Mouse (Mus musculus): ENCODE measurements around the gene Zfp385b. TPM values are rescaled to one million over a fixed set of nuclear protein-coding genes. Genes with fewer than 3 reads are reported as not detected.

The Zfp385b gene
- polyA plus RNA-seq, 1 experiment from 2014 or later: 9.6 TPM

- no peaks in the 10 kb centered on the region for H3K27me3 ChIP-seq (ENCODE audit: control insufficient read depth, insufficient read depth, low read length)
Observed at GRCm38 (mm10) chr2:77707138-77707537, 112.3 kb downstream of the Zfp385b start.

GRCm38 (mm10) chr2:77705476-77705875 is 114.0 kb downstream of the Zfp385b start:
- H3K27me3 ChIP-seq (ENCODE audit: control insufficient read depth, insufficient read depth, low read length): no peaks in the 10 kb centered on the region
- ATAC-seq (ENCODE audit: low FRiP score, low TSS enrichment) (no peak), DNase-seq (no peak)
- H3K9ac ChIP-seq (replicated peaks; ENCODE audit: low read length): no peak overlapping the region
- H3K4me2 ChIP-seq (ENCODE audit: low read length): no peak overlapping the region
- 68% methylated on average over 2 of the region's 2 CpGs for WGBS
- no peaks in the 10 kb centered on the region for H3K9me3 ChIP-seq (ENCODE audit: control insufficient read depth, low read length)
- peaks cover 17% of the 10 kb centered on the region; the same call in 1 of the 2 replicates for H3K4me1 ChIP-seq (ENCODE audit: control insufficient read depth, insufficient read depth, low read length)
- no peak overlapping the region for H3K4me3 ChIP-seq (replicated peaks; ENCODE audit: low read depth, low read length)
- H3K36me3 ChIP-seq (ENCODE audit: control insufficient read depth, insufficient read depth, low read length): no peaks in the 10 kb centered on the region
- H3K27ac ChIP-seq (replicated peaks; ENCODE audit: low read depth, low read length): no peak overlapping the region

More at GRCm38 (mm10) chr2:77707138-77707537, 112.3 kb downstream of the Zfp385b start:
- no peak overlapping the region for H3K4me3 ChIP-seq (replicated peaks; ENCODE audit: low read depth, low read length)
- DNase-seq: peak; percentile 16
- ATAC-seq (ENCODE audit: low FRiP score, low TSS enrichment): no peak
- peaks cover 14% of the 10 kb centered on the region; the same call in 1 of the 2 replicates for H3K4me1 ChIP-seq (ENCODE audit: control insufficient read depth, insufficient read depth, low read length)
- 34% methylated on average over 9 of the region's 9 CpGs for WGBS
- H3K27ac ChIP-seq (replicated peaks; ENCODE audit: low read depth, low read length): no peak overlapping the region
- H3K9ac ChIP-seq (replicated peaks; ENCODE audit: low read length): no peak overlapping the region
- H3K4me2 ChIP-seq (ENCODE audit: low read length): no peak overlapping the region
- no peaks in the 10 kb centered on the region for H3K9me3 ChIP-seq (ENCODE audit: control insufficient read depth, low read length)
- no peaks in the 10 kb centered on the region for H3K36me3 ChIP-seq (ENCODE audit: control insufficient read depth, insufficient read depth, low read length)

- DNase-seq (peak; percentile 79), ATAC-seq (ENCODE audit: low FRiP score, low TSS enrichment) (peak; percentile 37; the same call in 1 of the 2 replicates)
- peak overlapping the region; percentile 30 for H3K9ac ChIP-seq (replicated peaks; ENCODE audit: low read length)
- H3K4me2 ChIP-seq (ENCODE audit: low read length): peak overlapping the region; percentile 57
- 14% methylated on average over 19 of the region's 19 CpGs for WGBS
- no peaks in the 10 kb centered on the region for H3K9me3 ChIP-seq (ENCODE audit: control insufficient read depth, low read length)
- peaks cover 17% of the 10 kb centered on the region; the same call in 1 of the 2 replicates for H3K4me1 ChIP-seq (ENCODE audit: control insufficient read depth, insufficient read depth, low read length)
- no peaks in the 10 kb centered on the region for H3K27me3 ChIP-seq (ENCODE audit: control insufficient read depth, insufficient read depth, low read length)
- peak overlapping the region; percentile 33 for H3K4me3 ChIP-seq (replicated peaks; ENCODE audit: low read depth, low read length)
- H3K36me3 ChIP-seq (ENCODE audit: control insufficient read depth, insufficient read depth, low read length): no peaks in the 10 kb centered on the region
- peak overlapping the region; percentile 77 for H3K27ac ChIP-seq (replicated peaks; ENCODE audit: low read depth, low read length)
Observed at GRCm38 (mm10) chr2:77703080-77703479, 116.4 kb downstream of the Zfp385b start.

GRCm38 (mm10) chr2:77691174-77691573 is 128.3 kb downstream of the Zfp385b start:
- WGBS: 71% methylated on average over 8 of the region's 8 CpGs

GRCm38 (mm10) chr2:77690316-77690715 is 129.1 kb downstream of the Zfp385b start:
- H3K27ac ChIP-seq (replicated peaks; ENCODE audit: low read depth, low read length): no peak overlapping the region
- WGBS: 58% methylated on average over 8 of the region's 8 CpGs
- DNase-seq: no peak
- no peaks in the 10 kb centered on the region for H3K36me3 ChIP-seq (ENCODE audit: control insufficient read depth, insufficient read depth, low read length)
- H3K4me2 ChIP-seq (ENCODE audit: low read length): no peak overlapping the region
- no peaks in the 10 kb centered on the region for H3K4me1 ChIP-seq (ENCODE audit: control insufficient read depth, insufficient read depth, low read length)
- H3K4me3 ChIP-seq (replicated peaks; ENCODE audit: low read depth, low read length): no peak overlapping the region
- no peaks in the 10 kb centered on the region for H3K27me3 ChIP-seq (ENCODE audit: control insufficient read depth, insufficient read depth, low read length)
- no peaks in the 10 kb centered on the region for H3K9me3 ChIP-seq (ENCODE audit: control insufficient read depth, low read length)
- no peak overlapping the region for H3K9ac ChIP-seq (replicated peaks; ENCODE audit: low read length)
- no peak for ATAC-seq (ENCODE audit: low FRiP score, low TSS enrichment)

More at GRCm38 (mm10) chr2:77691174-77691573, 128.3 kb downstream of the Zfp385b start:
- no peak for ATAC-seq (ENCODE audit: low FRiP score, low TSS enrichment)
- no peak for DNase-seq
- H3K4me3 ChIP-seq (replicated peaks; ENCODE audit: low read depth, low read length): no peak overlapping the region
- no peak overlapping the region for H3K9ac ChIP-seq (replicated peaks; ENCODE audit: low read length)
- H3K4me2 ChIP-seq (ENCODE audit: low read length): no peak overlapping the region
- H3K27ac ChIP-seq (replicated peaks; ENCODE audit: low read depth, low read length): no peak overlapping the region
- H3K9me3 ChIP-seq (ENCODE audit: control insufficient read depth, low read length): no peaks in the 10 kb centered on the region
- H3K27me3 ChIP-seq (ENCODE audit: control insufficient read depth, insufficient read depth, low read length): no peaks in the 10 kb centered on the region
- H3K4me1 ChIP-seq (ENCODE audit: control insufficient read depth, insufficient read depth, low read length): no peaks in the 10 kb centered on the region
- no peaks in the 10 kb centered on the region for H3K36me3 ChIP-seq (ENCODE audit: control insufficient read depth, insufficient read depth, low read length)

GRCm38 (mm10) chr2:77688651-77689050 is 130.8 kb downstream of the Zfp385b start:
- Histone ChIP-seq H3K4me2 (ENCODE audit: low read length) (no peak overlapping the region), H3K9me3 (ENCODE audit: control insufficient read depth, low read length) (no peaks in the 10 kb centered on the region), H3K4me1 (ENCODE audit: control insufficient read depth, insufficient read depth, low read length) (no peaks in the 10 kb centered on the region), H3K9ac (replicated peaks; ENCODE audit: low read length) (no peak overlapping the region), H3K27ac (replicated peaks; ENCODE audit: low read depth, low read length) (no peak overlapping the region), H3K36me3 (ENCODE audit: control insufficient read depth, insufficient read depth, low read length) (no peaks in the 10 kb centered on the region), H3K27me3 (ENCODE audit: control insufficient read depth, insufficient read depth, low read length) (no peaks in the 10 kb centered on the region), H3K4me3 (replicated peaks; ENCODE audit: low read depth, low read length) (no peak overlapping the region)
- WGBS: 88% methylated on average over 4 of the region's 4 CpGs
- ATAC-seq (ENCODE audit: low FRiP score, low TSS enrichment): no peak
- DNase-seq: no peak

GRCm38 (mm10) chr2:77684088-77684487 is 135.4 kb downstream of the Zfp385b start:
- ATAC-seq (ENCODE audit: low FRiP score, low TSS enrichment): no peak
- H3K36me3 ChIP-seq (ENCODE audit: control insufficient read depth, insufficient read depth, low read length): no peaks in the 10 kb centered on the region
- 74% methylated on average over 3 of the region's 3 CpGs for WGBS
- H3K27ac ChIP-seq (replicated peaks; ENCODE audit: low read depth, low read length): no peak overlapping the region
- DNase-seq: no peak
- H3K9me3 ChIP-seq (ENCODE audit: control insufficient read depth, low read length): no peaks in the 10 kb centered on the region
- H3K4me2 ChIP-seq (ENCODE audit: low read length): no peak overlapping the region
- H3K4me3 ChIP-seq (replicated peaks; ENCODE audit: low read depth, low read length): no peak overlapping the region
- no peaks in the 10 kb centered on the region for H3K4me1 ChIP-seq (ENCODE audit: control insufficient read depth, insufficient read depth, low read length)
- no peaks in the 10 kb centered on the region for H3K27me3 ChIP-seq (ENCODE audit: control insufficient read depth, insufficient read depth, low read length)
- H3K9ac ChIP-seq (replicated peaks; ENCODE audit: low read length): no peak overlapping the region

- no peaks in the 10 kb centered on the region for H3K4me1 ChIP-seq (ENCODE audit: control insufficient read depth, insufficient read depth, low read length)
Observed at GRCm38 (mm10) chr2:77682205-77682604, 137.2 kb downstream of the Zfp385b start.

GRCm38 (mm10) chr2:77681741-77682140 is 137.7 kb downstream of the Zfp385b start:
- no peak overlapping the region for H3K4me2 ChIP-seq (ENCODE audit: low read length)
- no peaks in the 10 kb centered on the region for H3K27me3 ChIP-seq (ENCODE audit: control insufficient read depth, insufficient read depth, low read length)
- 62% methylated on average over 5 of the region's 5 CpGs for WGBS
- H3K9ac ChIP-seq (replicated peaks; ENCODE audit: low read length): no peak overlapping the region
- H3K4me3 ChIP-seq (replicated peaks; ENCODE audit: low read depth, low read length): no peak overlapping the region
- H3K27ac ChIP-seq (replicated peaks; ENCODE audit: low read depth, low read length): no peak overlapping the region
- no peaks in the 10 kb centered on the region for H3K4me1 ChIP-seq (ENCODE audit: control insufficient read depth, insufficient read depth, low read length)
- DNase-seq: peak; percentile 45
- H3K9me3 ChIP-seq (ENCODE audit: control insufficient read depth, low read length): no peaks in the 10 kb centered on the region
- ATAC-seq (ENCODE audit: low FRiP score, low TSS enrichment): no peak
- H3K36me3 ChIP-seq (ENCODE audit: control insufficient read depth, insufficient read depth, low read length): no peaks in the 10 kb centered on the region

More at GRCm38 (mm10) chr2:77682205-77682604, 137.2 kb downstream of the Zfp385b start:
- 85% methylated on average over 5 of the region's 5 CpGs for WGBS
- Histone ChIP-seq H3K36me3 (ENCODE audit: control insufficient read depth, insufficient read depth, low read length) (no peaks in the 10 kb centered on the region), H3K27ac (replicated peaks; ENCODE audit: low read depth, low read length) (no peak overlapping the region), H3K4me2 (ENCODE audit: low read length) (no peak overlapping the region), H3K4me3 (replicated peaks; ENCODE audit: low read depth, low read length) (no peak overlapping the region), H3K9ac (replicated peaks; ENCODE audit: low read length) (no peak overlapping the region), H3K9me3 (ENCODE audit: control insufficient read depth, low read length) (no peaks in the 10 kb centered on the region), H3K27me3 (ENCODE audit: control insufficient read depth, insufficient read depth, low read length) (no peaks in the 10 kb centered on the region)
- no peak for DNase-seq
- ATAC-seq (ENCODE audit: low FRiP score, low TSS enrichment): no peak
